Mouse (Mus musculus): ENCODE data around the gene Ddx42. TPM values are rescaled to one million over a fixed set of nuclear protein-coding genes. Genes with fewer than 3 reads are reported as not detected.

Ddx42 gene
- polyA plus RNA-seq (2012; rRNA removed): 49.7 and 52.5 TPM in 2 replicates

GRCm38 (mm10) chr11:106216730-106217490 is at the start of gene Ddx42:
TSS of gene Ddx42 (plus strand) at chr11:106216926.

GRCm38 (mm10) chr11:106202123-106202465 is 14.6 kb upstream of the Ddx42 start, which contains the start of gene Strada:
TSS of gene Strada (minus strand) at chr11:106202168.

GRCm38 (mm10) chr11:106215927-106216729 is 598 bp upstream of the Ddx42 start, which contains the start of gene Ccdc47:
TSS of gene Ccdc47 (minus strand) at chr11:106216344.

GRCm38 (mm10) chr11:106255685-106256451 is 39.1 kb downstream of the Ddx42 start, which contains the start of the genes Ftsj3 and Psmc5:
TSS of gene Ftsj3 (minus strand) at chr11:106256079.
TSS of gene Psmc5 (plus strand) at chr11:106256154.

GRCm38 (mm10) chr11:106272644-106273310 is 56.1 kb downstream of the Ddx42 start, which contains the start of gene Smarcd2:
TSS of gene Smarcd2 (minus strand) at chr11:106272972.

GRCm38 (mm10) chr11:106276454-106276853 is 59.7 kb downstream of the Ddx42 start, which contains the start of gene Tcam1:
TSS of gene Tcam1 (plus strand) at chr11:106276672.

Other genes with a start within 250 kb of the Ddx42 start
- 12.2 and 13.7 TPM in 2 replicates for gene Ace, start 249.0 kb upstream of the Ddx42 start, polyA plus RNA-seq (2012; rRNA removed)
- gene Ace3, start 222.3 kb upstream of the Ddx42 start, polyA plus RNA-seq (2012; rRNA removed): not detected in 2 replicates
- gene Kcnh6, start 208.8 kb upstream of the Ddx42 start, polyA plus RNA-seq (2012; rRNA removed): 1.8 and 2.1 TPM in 2 replicates
- 158 and 165 TPM in 2 replicates for gene Dcaf7, start 180.1 kb upstream of the Ddx42 start, polyA plus RNA-seq (2012; rRNA removed)
- 12.3 and 13.9 TPM in 2 replicates for gene Taco1, start 150.9 kb upstream of the Ddx42 start, polyA plus RNA-seq (2012; rRNA removed)
- 28.1 and 28.5 TPM in 2 replicates for gene Map3k3, start 132.3 kb upstream of the Ddx42 start, polyA plus RNA-seq (2012; rRNA removed)
- gene Gm10840, start 56.1 kb upstream of the Ddx42 start, polyA plus RNA-seq (2012; rRNA removed): not detected in 2 replicates
- 89.2 and 92.8 TPM in 2 replicates for gene Limd2, start 56.1 kb upstream of the Ddx42 start, polyA plus RNA-seq (2012; rRNA removed)
- 46.5 and 48.0 TPM in 2 replicates for gene Strada, start 14.8 kb upstream of the Ddx42 start, polyA plus RNA-seq (2012; rRNA removed)
- gene Ccdc47, start 582 bp upstream of the Ddx42 start, polyA plus RNA-seq (2012; rRNA removed): 54.8 and 62.3 TPM in 2 replicates
- 29.1 and 31.0 TPM in 2 replicates for gene Ftsj3, start 39.2 kb downstream of the Ddx42 start, polyA plus RNA-seq (2012; rRNA removed)
- gene Psmc5, start 39.2 kb downstream of the Ddx42 start, polyA plus RNA-seq (2012; rRNA removed): 179 and 181 TPM in 2 replicates
- gene Smarcd2, start 56.0 kb downstream of the Ddx42 start, polyA plus RNA-seq (2012; rRNA removed): 27.0 and 30.3 TPM in 2 replicates
- gene Tcam1, start 59.7 kb downstream of the Ddx42 start, polyA plus RNA-seq (2012; rRNA removed): 0.27 TPM in 2 replicates
- gene Gh, start 84.9 kb downstream of the Ddx42 start, polyA plus RNA-seq (2012; rRNA removed): not detected in 2 replicates
- gene Cd79b, start 97.8 kb downstream of the Ddx42 start, polyA plus RNA-seq (2012; rRNA removed): 0.54 and 0.83 TPM in 2 replicates
- gene Scn4a, start 136.4 kb downstream of the Ddx42 start, polyA plus RNA-seq (2012; rRNA removed): 0.04 and 0.13 TPM in 2 replicates
- gene Prr29, start 148.5 kb downstream of the Ddx42 start, polyA plus RNA-seq (2012; rRNA removed): 0.23 TPM in 1 of 2 replicates, not detected in the other
- gene Icam2, start 171.1 kb downstream of the Ddx42 start, polyA plus RNA-seq (2012; rRNA removed): 12.2 and 12.7 TPM in 2 replicates